Mouse (Mus musculus) A20 (cell line): ENCODE measurements at regions not wholly inside any gene's neighbourhood (a gene's known extent, or its start where the extent isn't known, plus 50 kb on each side); places are given as distances from the start of the nearest gene placed in this dataset.

Experiments used
- DNase-seq: peaks from one replicate; pipeline ENCODE4 v3.0.0-alpha.2; 2011; ENCODE audit warnings: low read depth, low spot score

DNA sequence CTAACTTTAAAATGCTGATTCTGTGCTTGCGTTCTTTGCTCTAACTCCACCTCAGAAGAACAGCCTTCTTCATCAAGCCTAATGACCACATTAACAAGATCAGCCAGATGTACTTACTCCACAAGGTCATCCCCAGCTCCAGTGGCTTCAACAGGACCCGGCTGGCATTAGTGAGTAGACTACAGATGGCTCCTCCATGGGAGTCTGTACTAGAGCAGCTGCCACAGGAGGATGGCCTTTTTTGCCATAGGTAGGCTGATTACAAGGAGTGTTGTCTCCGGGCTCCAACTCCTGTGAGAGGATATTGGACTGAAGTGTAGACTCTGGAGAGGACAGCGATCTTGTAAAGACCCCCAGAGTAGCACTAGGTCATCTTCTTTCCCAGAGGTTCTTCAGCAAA lies 729.7 kb downstream of the Galc start:
- no peak for DNase-seq

DNA sequence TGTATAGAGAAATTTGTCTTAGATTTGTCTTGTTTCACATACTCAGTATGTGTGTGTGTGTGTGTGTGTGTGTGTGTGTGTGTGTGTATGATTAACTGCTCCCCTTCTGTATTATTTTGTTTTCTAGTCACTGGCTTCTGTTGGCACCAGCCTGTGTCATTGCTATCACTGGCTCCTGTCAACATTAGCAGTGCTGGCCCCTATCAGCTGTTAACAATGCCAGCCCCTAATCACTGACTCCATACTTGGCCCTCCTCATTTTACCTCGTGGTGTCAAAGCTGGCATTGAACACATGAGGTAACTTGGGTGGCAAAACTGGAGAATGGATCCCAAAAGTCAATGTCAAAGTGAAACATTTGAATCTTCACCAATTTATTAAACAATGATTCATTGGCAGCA lies 733.3 kb downstream of the Galc start:
- no peak for DNase-seq

DNA sequence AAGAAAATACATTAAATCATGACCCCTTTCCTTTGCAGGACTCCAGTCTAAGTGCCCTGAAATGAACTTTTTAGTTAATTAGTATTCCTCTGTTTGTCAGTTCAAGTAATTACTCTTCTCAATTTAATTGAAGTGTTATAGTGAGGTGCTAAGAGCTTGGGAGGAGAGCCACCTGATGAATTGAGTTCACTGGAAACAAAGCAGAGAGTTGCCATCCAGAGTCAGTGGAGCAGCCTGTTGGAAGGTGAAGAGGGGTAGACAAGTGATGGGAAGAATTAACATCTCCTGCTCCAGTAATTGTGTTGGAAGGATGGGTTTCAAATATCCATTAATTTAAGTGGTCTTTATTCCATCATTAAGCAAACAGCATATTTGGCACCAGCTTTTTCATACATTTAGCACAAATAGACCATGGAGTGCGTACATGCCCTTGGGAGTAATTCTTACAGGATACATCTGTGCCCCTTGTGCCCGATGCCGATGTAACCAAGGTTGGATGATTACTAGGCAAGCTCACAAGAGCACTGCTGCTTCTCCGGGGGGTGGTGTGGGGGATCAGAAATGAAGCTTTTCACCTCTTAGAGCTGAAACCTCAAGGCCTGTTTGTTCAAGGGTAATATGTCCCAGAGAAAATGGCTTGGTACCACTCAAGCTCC lies 739.3 kb downstream of the Galc start:
- no peak for DNase-seq

DNA sequence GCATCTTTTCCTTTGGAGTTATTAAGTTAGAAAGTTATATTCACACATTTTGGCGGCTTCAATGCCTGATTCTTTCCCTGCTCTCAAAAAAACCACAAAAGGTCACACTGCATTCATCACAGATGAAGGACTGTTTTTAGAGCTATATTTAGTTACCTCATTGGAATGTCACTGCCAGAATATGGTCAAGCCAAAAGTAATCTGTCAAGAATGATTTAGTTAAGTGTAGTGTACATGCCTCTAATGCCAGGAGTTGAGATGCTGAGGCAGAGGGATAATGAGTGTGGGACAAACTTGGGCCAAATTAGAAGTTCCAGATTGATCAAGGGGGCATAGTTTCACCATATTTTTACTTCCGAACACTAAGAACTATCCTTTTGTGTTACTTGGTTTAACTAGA lies 741.7 kb downstream of the Galc start:
- DNase-seq, result no peak

DNA sequence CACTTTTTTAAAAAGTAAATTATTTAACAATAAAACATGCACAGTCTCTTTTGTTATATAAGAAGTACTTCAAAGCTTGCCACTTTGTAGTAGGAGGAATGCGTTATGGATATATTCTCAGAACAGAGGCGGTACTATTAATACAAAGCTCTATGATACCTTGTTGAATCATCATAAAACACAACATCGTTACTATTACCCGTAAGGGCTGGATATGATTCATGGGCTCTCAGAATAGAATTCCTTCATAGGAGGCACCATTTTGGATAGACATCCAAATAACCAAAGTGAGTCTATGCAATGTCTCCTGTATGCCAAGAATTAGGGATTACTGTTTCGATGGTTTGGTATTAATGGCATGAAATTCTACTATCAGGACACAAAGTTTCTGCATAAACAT lies 743.5 kb downstream of the Galc start:
- no peak for DNase-seq

DNA sequence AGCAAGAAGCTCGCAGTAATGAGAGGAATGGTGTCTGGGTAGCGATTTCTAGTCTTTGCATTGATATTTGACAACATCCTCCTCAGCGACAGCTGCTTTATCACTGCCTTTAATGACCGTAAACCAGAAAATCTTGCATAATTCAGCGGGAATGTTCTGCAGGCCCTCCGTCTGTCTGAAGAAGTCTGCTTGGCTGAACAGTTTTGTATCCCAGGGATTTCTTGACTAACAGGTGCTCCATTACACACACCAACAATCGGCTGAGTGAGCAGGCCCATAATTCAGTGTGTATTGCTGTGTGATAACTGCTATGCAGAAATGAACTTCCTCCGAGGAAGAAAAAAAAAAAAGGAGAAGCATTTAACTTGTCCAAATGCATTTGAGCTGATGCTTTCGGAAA lies 747.4 kb downstream of the Galc start:
- DNase-seq, result no peak

DNA sequence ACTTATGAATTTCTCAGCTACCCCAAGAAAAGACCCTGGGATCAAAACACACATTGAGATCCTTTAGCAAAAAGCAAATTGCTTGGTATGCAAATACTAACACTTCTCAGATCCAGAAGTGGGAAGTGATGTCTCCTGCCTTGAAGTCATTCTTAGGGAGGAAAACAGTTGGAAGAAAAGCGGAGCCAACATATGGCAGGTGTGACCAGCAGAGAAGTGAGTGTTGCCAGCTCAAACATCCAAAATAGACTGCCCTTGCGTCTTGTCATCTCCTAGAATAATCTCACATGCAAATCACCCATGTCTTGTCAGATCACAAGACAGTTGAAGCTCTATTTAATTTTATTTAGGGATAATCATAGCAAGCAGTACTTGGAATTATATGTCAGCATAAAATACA lies 757.8 kb downstream of the Galc start:
- no peak for DNase-seq

DNA sequence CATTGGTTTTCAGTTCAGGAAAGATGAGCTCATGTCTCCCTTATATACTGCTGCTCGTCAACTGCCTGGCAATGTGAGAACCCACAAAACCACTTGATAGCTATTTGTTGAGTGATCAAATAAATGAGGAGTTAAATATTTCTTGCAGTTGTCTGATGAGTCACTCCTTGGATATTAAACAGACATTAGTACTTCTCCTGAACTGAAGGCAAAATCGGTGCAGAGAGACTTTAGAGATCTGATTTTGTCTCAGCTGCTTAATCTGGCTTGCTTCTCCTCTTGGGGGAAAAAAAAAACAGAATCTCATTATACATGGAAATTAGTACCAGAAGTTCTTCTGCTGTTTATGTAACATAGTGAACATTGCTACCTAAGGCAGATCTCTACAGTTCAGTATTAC lies 775.7 kb downstream of the Galc start:
- no peak for DNase-seq

DNA sequence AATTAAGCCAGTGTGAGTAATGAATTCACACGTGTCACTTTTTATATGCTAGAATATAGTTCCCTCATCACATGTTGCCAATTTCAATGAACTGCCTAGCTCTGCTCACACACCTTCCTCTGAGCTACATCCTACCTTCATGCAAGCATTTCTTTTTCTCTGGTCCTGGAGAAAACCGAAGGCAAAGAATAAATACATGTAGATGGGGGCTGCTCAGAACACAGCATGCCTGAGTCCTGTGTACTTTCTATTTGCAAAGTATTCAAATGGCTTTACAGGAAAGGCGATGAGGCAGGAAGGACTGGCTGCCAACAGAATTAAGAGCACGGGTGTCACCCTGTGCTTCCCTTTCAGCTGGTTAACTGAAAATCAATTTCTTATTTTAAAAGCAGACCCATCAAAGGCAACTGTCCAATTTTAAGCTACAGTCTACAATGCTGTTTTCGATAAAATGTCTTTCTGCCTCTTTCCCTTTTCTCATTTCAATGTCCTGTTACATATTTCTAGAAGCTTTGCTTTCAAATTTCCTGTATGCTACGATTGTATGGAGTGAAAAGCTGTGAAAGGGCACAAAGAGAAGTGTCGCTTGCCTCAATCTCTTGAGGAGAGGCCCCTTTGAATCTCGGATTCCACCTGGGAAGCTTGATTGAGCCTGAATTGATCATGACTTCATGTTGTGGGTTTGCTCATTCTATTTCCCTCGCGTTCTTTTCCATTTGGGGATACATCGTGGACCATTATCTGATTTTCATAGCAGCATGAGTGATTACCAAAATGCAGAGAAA lies 782.6 kb downstream of the Galc start:
- DNase-seq, result no peak

DNA sequence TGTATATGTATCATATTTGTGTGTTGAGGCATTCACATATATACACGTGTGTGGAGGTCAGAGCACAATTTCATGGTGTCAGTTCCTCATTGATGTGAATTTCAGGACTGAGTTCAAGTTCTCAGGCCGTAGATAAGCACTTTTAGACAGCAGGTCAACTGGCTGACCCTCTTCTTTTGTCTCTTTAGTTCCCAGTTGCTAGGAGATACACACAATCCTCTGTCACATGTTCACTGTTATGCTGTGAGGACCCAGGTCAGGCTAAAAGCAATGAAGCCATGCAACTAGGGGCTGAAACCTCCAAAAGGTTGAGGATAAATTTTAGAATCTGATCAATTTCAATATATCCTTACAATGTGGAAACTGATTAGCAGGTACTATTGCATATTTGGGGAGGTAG lies 783.5 kb downstream of the Galc start:
- no peak for DNase-seq

DNA sequence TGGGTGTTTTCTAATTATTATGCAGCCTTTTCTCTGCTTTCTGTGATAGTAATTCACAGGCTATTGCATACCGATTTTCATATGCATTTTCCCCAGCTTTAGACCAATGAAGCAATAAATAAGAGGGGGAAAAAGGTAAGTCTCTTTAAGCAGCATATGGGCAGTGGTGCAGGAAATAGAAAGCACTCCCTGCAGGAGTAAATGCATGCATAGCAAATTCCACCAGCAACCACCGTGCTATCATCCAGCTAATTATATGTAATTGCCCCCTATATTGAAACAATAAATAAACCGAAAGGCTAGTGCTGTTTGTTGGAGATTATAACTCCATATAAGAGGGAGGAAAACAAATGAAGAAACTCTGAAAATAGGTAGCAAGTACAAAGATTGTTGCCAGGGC lies 790.1 kb downstream of the Galc start:
- DNase-seq, result no peak

DNA sequence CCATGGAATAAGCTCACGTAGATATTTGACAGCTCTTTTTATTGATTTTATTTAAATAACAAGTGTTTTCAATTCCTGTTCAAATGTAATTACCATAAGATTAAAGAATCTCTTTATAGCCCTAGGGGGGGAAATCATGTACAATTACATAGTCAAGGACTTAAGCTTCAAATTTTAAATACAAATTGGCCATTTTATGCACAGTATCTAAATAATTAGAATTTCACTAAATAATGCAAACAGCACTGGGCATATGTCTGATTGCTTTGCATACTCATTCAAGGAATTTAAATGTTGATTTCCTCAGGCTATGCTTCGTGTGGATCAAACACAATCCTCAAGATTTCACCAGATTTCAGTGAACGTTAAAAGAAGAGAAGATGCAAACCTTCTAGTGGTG lies 823.1 kb downstream of the Galc start:
- no peak for DNase-seq

DNA sequence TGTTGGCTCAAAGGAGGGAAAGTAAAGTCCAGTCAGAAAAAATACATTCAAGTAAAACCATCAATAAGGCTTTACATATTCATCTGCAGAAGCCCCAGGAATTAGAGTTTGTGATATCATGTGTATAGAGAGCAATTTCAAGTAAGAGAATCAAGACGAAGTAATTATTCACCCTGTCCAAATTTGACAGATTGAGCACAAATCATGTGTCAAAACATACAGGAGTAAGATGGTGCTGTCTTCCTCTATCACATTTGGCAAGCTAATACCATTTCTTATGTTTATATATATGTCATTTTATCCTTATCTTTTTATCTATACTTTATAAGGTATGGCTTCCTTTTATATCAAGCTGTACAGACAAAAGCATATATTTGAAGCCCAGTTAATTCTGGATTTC lies 825.2 kb downstream of the Galc start:
- DNase-seq, result no peak

DNA sequence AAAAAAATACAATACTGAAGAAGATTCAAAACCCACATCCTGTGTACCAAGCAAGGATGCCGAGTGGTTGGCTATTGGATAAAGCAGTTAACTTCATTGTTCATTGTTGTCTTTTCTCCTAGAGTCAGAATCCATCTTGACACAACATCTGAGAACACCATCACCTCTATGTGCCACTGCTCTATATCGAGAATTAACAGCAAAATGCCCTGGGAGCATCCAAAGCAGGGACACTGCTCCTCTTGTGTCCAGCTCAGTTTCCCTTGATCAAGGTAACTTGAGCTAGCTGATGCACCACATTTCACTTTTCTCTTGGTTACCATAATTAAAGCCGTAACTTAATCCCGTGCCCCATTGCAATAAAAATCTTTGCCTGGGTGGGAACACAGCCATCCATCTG lies 826.6 kb downstream of the Galc start:
- no peak for DNase-seq

DNA sequence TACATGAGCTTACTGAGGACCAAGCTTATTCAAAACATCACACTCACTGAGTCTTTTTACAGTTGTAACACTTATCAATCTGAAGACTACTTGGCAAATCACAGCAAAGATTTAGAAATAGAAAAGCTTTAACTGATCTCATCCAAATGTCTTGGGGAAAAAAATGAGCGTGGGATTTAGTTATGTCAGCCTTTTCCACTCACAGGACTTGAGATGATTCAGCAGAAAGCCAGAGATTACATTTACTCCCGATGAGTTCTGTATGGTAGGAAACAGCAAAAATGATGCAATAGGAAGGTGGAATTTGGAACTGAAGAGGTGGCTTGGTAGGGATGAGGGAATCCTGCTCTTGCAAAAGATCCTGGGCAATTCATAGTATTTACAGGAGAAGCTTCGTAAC lies 831.0 kb downstream of the Galc start:
- DNase-seq, result no peak

DNA sequence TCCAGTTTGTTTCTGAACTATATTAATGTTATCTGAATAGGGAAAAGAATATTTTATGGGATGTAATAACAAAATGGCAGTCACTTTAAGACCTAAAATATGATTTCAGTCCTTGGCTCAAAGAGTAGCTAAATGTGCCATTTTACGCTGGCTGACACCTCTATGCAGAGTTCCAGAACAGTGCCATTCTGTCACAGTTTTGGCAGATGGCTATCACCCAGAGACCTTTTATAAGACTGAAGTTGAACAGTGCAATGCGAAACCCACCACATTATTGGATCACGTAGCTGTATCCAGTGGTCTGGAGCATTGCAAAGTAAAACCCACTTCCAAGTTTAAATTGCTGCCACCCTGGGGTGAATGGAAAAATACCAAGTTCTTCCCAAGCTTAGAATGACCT lies 834.5 kb downstream of the Galc start:
- DNase-seq, result no peak

DNA sequence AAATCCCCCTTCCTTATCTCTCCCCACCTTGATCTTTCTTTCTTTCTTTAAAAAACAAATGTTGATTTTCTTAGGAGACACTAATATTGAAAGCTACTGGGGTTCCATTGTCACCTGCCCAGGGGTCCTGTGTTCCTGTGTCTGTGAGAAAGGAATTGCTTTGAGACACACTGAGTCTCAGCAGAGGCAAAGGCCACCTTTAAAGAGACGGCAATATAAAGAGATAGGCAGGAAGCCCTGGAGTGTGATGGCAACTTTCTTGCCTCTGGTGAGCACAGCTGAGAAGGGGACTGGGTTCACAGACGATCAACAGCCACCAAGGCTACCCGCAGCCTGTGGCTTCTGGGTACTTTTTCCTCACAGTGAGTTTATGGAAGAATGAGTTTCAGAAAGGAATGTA lies 855.8 kb downstream of the Galc start:
- no peak for DNase-seq

DNA sequence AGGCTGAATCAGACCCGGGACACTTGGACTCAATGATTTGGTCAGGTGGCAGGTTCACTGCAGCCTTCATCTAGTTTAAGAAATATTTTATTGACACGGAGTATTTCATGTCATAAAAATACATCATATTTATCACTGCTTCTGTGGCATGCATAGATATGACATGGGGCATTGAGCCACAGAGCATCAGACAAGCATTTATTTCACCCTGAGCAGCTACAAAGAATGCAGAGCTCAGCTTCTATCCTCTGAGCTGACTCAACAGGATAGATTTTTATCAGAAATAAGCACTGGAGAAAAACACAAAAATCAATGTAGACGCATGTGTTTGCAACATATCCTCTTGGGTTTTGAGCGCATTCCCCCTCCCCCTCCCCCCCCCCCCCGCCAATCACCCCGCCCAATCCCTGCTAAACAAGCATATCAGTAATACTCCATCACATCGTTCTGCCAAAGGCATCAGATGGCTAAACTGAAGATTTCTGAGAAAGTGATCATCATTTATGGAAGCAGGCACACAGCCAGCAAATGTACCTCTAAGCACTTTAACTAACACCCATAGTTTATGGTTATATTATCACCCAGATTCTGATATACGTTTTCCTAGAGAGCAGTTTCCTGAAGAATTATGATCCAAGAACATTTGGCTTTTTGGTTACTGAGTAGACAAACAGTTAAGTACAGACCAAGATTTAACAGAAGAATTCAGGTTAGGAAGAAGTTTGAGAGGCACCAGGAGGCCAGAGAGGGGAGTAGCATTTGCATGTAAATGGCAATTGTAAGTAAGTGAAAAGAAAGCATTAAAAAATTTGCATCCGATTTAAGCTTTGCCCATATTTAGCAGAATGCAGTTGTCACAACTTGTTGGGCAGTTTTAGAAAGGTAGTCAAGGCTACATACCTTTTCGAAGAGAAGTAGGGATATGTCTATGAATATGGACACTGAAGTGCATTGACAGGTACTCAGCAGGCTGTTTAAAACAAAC lies 856.6 kb downstream of the Galc start:
- no peak for DNase-seq

DNA sequence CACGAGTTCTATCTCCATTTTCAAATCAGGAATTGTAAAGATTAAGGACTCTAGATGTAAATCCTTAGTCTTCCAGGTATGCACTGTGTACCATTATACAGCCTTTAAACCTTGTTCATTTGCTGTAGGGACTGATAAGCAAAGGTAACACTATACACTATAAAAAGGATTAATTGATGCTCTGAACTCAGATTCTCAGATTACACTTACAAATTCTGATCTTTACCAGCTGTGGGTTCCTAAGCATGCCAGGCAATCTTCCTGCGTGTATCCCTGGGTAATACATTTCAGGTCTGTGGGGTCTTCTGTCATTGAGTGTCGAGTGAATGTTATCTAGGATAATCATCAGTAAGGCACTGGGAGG lies 860.7 kb downstream of the Galc start:
- no peak for DNase-seq

DNA sequence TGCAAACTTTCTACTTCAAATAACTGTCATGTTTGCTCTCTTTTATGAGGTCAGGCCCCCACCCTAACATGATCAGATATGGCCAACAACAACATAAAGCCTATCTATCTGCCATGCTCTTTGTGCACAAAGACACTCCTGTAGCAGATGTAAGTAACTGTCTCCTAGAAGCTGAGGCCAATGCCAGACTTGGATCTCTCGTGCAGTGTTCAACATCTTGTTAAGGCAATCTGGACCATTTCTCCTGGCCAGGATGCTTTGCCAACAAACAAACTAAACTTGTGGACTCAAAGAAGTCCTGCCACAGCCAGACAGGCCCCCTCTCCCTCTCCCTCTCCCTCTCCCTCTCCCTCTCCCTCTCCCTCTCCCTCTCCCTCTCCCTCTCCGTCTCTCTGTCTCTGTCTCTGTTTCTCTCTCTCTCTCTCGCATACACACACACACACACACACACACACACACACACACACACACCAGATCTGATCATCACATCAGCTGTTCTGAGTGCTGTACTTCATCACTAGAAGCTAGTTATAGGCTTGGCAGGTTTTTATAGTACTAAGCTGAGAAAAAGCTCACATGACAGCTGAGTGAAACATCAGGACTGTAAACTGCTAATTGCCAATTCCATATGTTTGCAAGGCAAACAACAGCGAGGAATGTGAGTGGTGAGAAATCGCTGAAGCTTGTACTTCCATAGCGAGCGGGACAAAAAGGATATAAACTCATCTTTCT lies 861.2 kb downstream of the Galc start:
- DNase-seq, result no peak

DNA sequence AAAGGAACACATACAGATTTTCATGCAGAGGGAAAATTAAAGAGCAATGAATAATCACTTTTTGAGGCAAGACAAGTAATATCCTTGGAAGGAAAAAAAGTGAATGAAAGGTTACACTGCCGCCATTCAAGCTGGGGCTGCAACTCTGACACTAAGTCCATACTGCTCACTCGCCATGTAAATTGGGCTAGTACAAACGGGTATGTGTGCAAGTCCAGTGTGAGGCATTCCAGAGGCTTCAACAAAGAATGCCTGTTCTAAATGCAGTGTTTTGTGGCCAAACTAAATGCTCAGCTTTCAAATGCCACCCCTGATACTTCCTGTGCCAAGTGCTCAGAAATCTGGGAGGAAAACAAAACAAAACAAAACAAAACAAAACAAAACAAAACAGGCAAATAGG lies 897.5 kb downstream of the Galc start:
- no peak for DNase-seq

DNA sequence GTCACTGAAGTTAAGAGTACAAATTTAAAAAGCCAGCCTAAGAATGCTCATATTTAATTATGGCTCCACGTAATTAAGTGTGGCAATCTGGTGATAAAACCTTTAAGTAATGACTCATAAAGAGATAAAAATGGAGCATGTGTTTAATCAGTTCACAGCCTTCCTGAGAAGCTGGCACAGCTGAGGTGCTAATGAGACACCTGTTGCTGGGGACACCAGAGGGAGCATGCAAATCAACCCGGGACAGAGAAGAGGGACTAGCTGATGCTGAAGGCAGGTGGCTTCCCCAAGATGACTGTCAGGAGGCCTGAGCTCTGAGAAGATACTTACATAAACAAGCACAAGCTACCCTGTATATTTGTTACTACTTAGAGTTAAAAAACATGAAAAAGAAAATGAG lies 898.6 kb downstream of the Galc start:
- peak; percentile 36 for DNase-seq
